Mouse (Mus musculus) brain, embryonic 14.5 days (tissue): Measurements from ENCODE around the gene Spata13.

Source experiments
- CTCF ChIP-seq: fragments of 200-500 bp; IDR thresholded peaks from 2 replicates; pipeline ENCODE4 v1.5.1; 2012; ENCODE audit warnings: inconsistent platforms, mild to moderate bottlenecking, moderate library complexity, borderline replicate concordance; ENCODE audit not compliant: insufficient read depth, insufficient read length; ENCODE audit errors: extremely low read depth
- POLR2A ChIP-seq: fragments of 200-500 bp; IDR thresholded peaks from 2 replicates; pipeline ENCODE4 v1.6.1; 2012; ENCODE audit warnings: mild to moderate bottlenecking, inconsistent platforms, borderline replicate concordance; ENCODE audit not compliant: poor library complexity, insufficient read depth, insufficient read length, severe bottlenecking; ENCODE audit errors: extremely low read depth

- TF ChIP-seq CTCF (no peak), POLR2A (no peak)
Measured at GRCm38 (mm10) chr14:60735206-60735605, 101.4 kb downstream of the Spata13 start.
